Mouse (Mus musculus) layer of hippocampus, postnatal 14 days (tissue): ENCODE data around the gene Homer1. TPM values are rescaled to one million over a fixed set of nuclear protein-coding genes. Genes with fewer than 3 reads are reported as not detected.

Experiments used
- DNase-seq, 2 experiments: peaks; one replicate each; pipeline ENCODE4 v3.0.0; 2021 to 2022; ENCODE audit warnings: low spot score in 2 of 2, mixed read lengths in 1 of 2
- long read RNA-seq, 2 experiments: library from polyadenylated mRNA; stranded (forward); transcript quantifications; one replicate each; pipeline ENCODE4 v2.0.0; 2021
- total RNA-seq, 2 experiments: library from RNA; stranded (reverse); gene quantifications; 2 replicates each; pipeline ENCODE4 v1.2.3; 2021

Homer1 gene
- total RNA-seq, result 100 to 1,000 TPM; 145 TPM
- long read RNA-seq, experiment 1, full-length matches to known transcripts, result 52 of 70 reads
- long read RNA-seq, experiment 1, partial matches to known transcripts, result 0 of 70 reads
- long read RNA-seq, experiment 1, other reads (novel, unspliced or antisense), result 18 of 70 reads
- long read RNA-seq, experiment 2, full-length matches to known transcripts, result 48 of 67 reads
- long read RNA-seq, experiment 2, partial matches to known transcripts, result 3 of 67 reads
- long read RNA-seq, experiment 2, other reads (novel, unspliced or antisense), result 16 of 67 reads

DNA sequence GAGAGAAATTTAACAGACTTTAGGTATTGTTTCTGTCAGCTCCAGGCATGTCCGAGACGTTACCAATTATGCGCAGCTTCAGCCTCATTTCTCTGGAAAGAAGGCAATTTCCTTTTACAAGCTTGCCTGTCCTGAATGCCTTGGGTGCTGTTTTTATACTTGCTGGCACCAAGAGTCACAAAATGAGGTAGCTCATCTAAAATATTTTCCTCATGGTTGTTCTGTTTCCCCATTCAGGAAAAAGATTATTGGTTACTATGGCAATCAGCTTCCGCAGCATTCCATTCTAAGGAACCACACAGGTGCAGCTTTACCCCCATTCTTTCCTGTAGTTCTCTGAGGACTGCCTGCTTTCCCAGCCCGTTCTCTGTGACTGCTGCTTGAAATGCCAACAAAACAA is at the start of gene Homer1:
TSS of gene Homer1 (plus strand) at position 320 of the 400 bp plus-strand sequence.
- no peak for DNase-seq

DNA sequence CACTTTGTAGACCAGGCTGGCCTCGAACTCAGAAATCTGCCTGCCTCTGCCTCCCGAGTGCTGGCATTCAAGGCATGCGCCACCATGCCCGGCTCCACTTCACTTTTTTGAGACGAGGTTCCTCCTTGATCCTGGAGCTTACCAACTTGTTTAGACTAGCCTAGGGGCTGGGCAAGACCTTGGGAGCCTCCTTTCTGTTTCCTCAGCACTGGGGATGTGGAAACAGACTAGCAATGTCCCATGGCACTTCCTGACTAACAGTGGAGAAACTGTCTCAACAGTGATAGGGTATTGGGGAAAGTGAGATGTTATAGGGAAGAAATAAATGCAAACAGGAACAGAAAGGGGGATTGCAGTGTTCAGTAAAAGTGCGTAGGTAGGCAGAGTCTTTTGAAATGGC is 47.7 kb upstream of the Homer1 start:
- DNase-seq, result no peak

DNA sequence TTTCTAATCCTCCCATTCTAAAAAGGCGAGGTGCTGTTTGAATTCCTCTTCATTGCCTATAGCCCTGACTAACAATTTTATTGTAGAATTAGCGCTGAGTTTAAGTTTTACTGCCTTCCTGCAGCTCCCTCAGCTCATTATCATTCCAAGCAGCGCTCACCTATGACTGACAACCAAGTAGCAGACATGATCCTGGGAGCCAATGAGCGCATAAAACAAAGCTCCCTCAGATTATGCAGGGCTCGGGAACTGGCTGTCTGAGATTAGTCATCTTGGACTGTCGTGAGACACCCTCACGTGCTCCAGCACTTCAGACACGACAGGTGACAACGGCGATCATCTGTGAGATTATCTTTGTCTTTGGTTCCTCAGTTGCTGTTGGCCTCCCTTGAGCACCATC is 47.3 kb upstream of the Homer1 start:
- DNase-seq, result no peak

DNA sequence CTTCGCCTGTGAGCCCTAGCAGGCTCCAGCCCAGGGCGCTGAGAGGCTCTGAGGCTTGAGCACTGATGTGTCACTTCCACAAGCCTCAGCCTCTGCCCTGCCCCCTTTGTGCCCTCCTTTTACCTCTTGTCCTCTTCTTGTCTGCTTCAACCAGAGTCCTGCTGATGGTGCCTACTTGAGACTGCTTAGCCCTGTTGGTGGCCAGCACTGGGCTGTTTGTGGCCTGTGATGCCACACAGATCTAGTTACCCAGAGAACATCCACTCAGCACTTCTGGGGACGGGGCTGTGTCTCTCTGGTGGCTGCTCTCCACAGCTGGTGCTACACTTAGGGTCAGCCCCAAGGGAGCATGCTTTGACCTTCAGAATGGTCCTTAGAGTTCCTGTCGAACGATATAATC is 46.5 kb upstream of the Homer1 start:
- DNase-seq, result no peak

DNA sequence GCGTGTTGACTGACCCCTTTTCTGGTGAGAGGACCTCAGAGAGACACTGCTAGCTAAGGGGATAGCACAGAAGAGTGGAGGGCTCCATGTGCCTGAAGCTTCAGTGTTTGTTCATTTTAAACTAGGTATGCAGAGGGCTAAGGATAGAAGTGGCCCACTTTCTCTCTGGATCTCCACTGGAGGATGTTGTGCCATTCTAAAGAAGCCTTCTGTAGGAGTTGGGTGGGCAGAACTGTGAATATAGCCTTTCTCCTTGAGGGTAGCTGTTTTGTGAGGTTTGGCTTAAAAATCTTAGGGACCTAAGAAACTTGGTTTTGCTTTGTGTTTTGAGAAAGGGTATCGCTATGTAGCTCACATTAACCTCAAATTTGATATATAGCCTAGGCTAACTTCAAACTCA is 32.3 kb upstream of the Homer1 start:
- DNase-seq, result no peak

DNA sequence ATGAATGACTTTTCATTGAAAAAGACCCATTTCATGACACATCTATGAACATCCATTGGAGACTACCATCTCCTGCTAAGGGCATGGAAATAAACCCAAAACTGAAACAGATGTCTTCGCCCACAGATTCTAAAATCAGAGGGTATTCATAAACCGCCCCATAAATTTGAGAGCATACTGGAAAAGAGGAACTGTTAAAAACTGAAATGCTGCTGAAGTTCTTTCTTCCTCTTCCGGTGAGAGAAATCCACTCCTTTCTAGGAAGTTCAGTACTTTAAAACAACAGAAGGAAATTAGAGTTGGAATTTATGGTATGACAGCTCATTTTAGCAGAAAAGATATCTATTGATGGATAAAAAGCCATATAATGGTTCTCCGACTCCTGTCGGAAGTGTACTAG is 1.1 kb downstream of the Homer1 start:
- DNase-seq, result no peak

DNA sequence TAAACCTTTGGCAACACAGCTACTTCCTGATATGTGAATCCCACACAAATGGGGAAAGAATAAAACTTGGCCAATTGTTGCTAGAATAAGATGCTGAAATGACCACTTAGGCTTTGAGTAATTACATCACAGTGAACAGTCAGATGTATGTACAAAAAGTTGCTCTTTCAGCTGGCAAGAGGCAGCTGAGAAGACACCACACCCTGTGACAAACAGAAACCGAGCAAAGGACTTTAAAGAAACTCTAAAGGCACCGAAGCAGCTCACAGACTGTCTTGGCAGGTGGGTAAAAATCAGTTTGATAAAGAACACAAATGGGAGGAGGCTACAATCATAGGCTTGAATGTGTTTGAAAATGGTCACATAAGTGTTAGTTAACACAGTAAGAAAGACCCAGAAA is 1.6 kb downstream of the Homer1 start:
- DNase-seq, result no peak

DNA sequence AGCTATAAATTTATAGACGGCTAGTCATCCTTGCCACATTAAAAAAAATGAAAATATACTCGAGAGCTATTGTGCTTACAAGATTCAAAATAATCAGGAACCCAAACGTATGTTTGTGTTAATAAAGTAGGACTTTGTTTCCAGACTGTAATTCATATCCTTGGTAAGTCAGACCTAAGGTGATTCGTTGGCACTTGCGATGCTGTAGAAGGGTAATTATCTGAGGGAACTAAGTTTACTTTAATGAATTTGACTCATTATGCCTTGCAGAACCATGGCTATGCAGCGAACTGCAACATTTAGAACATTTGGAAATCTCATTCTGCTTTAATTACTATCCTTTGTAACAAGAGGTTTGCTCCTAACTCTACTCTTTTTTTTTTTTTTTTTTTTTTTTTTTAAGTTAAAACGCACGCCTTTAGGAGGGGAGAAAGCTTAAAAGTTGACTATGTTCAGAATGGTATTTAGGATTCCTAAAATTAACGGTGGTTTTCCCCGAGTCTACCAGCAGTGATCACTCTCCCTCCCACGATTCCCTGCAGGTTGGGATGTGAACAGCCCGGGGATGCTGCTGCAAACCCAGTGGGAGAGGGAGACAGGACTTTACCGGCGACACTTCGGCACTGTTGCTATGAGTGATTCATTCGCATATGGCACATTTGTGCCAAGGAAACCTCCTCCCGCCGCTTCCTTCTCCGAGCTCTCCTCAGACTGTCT is 3.6 kb downstream of the Homer1 start:
- no peak for DNase-seq

DNA sequence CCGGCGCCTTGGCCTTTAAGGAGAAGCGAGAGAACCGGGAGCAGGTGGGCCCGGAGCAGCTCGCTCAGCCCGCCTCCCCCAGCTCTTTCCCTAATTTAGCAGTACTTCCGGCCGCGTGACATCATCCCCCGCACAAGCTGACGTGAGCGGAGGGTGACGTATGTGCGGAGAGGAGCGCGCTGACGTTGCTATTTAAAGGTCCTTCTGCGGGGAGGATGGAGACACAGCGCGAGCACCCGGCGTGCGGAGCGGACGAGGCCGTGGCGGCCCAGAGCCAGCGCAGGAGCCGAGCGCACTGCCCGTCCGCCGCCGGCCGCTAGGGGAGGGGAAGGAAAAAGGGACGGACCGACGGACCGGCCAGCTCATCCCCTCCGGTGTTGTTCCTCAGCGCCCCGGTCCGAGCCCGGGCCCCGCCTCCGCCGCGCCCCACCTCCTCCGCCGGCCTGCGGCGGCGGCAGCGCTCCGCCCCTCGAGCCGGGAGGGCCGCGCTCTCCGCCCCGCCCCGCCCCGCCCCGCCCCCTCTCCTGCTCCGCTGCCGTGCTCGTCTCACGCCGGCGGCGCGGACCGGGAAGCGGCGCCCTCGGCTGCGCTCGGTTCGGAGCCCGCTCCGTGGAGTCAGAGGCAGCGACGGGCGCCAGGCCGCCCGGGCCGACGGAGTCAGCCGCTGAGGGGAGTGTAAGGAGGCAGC is 4.3 kb downstream of the Homer1 start:
- DNase-seq, result peak; percentile 97 to 98

DNA sequence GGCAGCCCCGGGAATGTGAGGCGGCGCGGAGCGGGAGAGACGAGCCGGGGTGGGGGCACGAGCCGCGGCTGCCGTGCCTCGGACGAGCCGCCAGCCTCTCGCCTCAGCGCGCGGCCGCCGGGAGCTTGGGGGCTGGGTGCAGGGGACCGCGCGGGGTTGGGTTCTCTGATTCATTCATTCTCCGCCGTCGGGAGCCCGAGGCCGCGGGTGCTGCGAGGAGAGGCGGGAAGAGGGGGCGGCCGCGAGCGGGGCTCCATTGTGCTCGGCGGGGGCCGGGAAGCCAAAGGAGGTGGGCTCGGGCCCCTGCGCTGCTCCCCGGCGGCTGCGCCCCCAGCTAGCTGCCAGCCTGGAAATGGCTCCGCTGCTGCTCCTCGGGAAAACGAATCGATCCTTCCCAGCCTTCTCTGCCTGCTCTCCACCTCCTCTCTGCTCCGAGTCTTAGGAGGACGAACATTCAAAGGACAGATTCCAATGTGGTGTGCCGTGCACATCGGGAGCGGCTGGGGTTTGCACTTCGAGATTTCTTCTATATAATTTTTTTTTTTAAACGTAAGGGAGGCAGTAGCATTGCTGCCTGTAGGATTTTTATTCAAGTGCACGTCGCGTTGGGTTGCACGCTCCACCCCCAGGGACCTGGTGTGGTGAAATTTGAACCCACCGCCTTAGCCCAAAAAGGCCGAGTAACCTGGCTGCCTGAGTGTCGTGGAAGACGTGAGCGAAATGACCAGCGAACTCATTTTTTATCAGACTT is 5.0 kb downstream of the Homer1 start:
- peak; percentile 13 to 52 for DNase-seq

DNA sequence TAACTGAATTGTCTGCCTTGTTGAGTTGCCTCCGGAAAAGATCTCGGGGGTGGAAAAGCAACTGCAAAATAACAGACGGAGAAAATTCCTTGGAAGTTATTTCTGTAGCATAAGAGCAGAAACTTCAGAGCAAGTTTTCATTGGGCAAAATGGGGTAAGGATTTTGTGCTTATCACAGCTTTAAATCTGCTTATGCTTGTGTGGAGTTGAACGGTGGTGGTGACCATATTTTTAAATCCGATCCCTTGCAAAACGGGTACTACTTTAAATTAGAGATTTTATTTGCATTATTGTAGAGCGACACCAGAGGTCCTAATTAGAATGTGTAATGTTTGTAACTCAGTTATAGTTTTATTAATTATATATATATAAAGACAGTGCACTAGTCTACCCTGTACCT is 5.7 kb downstream of the Homer1 start:
- no peak for DNase-seq

DNA sequence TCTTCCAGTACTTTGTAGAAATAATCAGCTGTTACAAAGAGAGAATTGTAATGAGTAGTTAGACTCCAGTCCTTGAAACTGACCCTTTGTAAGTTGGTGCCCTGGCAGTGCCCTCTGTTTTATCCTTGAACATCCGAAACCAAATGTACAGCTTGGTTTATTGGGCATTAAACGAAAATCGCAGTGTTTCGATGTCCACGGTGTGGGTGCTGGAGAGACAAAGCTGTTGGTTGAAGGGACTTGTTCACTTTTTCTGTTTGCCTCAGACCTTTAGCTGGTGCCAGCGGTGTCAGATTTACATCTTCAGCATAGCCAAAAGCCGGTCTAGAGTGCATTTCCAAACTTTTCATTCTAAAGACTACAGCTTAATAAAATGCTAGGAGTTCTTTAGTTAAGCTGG is 6.2 kb downstream of the Homer1 start:
- no peak for DNase-seq

DNA sequence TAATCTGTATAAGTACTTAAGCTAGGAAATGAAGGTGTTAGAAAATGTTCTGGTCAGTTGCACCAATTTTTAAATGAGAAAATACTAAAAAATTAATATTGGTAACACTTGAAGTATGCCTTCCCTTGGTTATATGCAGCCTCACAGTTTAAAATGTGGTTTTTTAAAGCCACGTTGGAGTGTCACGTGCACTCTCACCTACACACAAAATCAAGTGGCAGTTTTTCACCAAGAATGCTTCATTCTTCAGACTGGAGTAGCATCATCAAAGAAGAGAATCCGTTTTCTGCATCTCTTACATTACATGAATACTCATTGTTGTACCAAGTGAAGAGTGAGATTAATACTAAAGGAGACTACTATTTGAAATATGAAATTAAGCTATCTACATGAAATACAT is 7.1 kb downstream of the Homer1 start:
- no peak for DNase-seq

DNA sequence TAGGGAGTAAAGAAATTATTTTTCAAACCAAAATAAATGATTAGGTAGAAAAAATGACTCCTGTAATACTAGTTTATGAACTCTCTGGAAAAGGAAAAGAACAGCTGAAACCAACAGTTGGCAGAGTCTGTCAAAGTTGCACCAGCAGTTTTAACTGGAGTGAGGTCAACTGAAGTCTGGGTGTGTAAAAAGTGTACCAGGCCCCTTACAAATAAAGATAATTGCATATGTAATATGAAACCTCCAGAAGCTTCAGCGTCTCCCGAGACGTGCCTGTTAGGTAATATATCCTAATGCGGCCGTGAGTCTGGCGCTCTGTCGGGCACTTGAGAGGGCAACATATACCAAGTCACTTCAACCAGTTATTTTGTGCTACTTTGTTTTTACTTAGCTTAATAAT is 8.3 kb downstream of the Homer1 start:
- DNase-seq, result no peak

DNA sequence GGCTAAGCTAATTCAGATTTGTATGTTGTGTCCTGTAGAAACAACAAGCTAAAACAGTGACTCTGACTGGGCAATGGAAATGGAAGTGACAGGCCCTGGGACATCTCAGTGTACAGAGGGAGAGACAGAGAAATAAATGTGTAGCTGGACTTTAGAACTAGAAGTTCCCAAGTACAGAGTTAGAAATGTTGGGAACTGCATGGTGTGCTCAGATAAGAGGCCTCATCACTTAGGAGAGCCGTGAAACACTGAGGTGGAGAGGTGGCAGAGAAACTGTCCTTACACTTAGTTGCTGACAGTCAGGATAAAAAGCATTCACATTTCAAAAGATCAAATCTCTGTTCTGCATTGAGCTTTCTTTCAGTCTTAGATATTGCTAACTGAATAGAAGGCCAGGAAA is 9.9 kb downstream of the Homer1 start:
- DNase-seq, result no peak

DNA sequence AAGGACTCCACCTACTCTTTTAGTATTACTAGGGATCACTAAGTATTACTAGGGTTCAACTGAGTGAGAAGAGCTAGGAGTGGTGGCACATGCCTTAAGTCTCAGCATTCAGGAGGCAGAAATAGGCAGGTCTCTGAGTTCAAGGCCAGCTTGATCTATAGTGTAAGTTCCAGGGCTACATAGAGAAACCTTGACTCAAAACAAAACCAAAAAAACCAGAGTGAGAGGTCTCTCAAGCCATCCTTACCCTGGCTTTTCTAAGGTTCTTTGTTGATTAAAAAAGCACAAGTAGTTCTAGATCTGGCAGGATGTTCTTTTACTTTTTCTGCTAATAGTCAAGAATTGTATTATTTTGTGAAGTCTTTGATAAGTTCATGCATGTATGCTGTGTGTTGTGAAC is 13.1 kb downstream of the Homer1 start:
- DNase-seq, result no peak

DNA sequence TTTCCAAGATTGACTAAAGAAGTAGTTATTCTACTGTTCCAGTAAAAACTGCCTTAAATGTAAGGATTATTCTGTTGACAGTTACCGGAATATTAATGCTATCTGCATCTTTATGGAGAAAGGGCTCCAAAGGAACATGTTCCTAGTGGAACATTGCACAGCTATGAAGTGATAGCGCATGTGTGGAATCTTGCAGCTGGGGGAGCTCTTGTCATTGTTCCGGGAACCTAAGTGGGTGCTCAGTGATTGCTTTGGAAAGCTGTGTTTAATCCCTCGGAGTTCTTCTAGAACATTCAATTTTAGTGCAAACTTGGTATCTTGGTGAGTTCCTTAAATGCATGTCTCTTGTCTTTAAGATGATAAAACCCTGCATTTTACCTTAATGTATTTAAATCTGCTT is 14.9 kb downstream of the Homer1 start:
- DNase-seq, result no peak

DNA sequence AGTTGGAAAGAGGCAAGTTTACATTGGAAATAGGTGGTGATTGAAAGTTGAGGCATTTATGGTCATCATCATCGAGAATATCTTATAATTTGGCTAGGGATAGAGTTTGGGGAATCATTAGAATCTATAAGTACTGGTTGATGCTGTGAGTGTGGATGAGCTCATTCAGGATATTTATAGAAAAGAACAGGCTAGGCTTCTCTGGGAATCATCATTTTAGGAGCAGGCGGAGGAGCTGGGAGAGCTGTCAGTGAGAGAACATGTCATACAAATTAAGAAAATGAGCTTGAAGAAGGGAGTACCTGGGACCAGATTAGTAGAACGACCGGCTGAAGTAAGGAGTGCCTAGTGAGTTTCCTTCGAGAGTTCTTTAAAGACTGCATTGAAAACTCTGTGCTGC is 20.7 kb downstream of the Homer1 start:
- DNase-seq, result no peak

DNA sequence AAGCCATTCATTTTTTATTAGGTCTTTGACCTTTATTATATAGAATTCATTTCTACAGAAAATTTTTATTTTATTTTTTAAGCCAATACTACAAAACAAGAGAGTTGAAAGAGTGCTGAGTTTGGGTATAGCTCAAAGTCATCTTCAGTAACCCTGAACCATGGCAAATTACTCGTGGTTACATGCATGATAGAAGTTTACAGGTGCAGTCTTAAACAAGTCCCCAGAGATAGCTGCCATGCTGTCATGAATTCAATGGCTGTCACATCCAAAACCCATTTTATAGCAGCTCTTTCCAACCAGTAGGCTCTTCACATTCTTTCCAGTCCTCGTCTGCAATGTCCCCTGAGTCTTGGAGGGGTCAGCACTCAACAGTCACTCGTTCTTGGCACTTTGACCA is 26.9 kb downstream of the Homer1 start:
- DNase-seq, result no peak

DNA sequence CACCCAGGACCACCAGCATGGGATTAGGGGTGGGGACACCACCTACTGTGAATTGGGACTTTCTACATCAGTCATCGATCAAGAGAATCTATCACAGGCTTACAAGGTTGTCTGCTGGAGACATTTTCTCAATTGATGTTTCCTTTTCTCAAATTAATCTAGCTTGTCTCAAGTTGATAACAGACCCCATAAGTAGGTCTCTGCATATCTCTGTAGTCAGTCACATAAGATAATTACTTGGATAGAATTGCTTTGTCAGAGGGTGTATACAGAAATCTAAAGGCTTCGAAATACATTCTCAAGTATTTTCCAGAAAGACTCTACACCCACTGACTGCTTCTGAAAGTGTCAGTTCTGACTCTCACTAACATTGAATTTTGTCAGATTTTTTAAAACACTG is 32.3 kb downstream of the Homer1 start:
- DNase-seq, result no peak

DNA sequence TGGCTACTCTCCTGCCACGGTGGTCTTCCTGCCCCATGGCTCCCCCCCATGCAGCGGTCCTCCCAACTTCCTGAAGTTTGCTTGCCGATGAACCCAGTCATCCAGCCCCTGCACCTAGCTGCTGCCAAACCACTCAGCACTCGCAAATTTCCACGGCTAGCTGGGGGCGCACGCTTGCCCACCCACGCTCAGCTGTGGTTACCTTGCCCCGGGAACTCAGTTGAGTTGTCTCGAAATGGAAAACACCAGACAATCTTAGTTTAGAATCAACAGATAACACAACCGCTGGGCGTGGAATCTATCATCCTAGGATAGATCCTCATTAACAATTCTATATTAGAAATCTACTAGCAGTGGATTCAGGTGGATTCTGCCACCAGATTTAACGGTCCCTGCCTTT is 33.1 kb downstream of the Homer1 start:
- no peak for DNase-seq

DNA sequence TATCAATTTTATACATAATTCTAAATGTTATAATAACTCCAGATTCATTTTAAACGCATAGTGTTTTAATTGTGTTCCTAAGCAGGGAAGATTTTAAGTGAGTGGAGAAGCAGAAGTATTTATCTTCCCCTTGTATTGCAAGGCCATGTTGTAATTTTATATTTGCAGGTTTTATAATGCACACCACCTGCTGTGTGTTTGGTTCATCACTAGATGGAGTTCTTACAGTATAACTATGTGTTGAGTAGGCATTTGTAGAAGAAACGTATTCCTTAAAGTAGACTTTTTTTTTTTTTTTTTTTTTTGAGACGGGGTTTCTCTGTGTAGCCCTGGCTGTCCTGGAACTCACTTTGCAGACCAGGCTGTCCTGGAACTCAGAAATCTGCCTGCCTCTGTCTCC is 35.9 kb downstream of the Homer1 start:
- DNase-seq, result no peak
